Mouse (Mus musculus): ENCODE data around the gene Isg20l2.

The Isg20l2 gene

DNA sequence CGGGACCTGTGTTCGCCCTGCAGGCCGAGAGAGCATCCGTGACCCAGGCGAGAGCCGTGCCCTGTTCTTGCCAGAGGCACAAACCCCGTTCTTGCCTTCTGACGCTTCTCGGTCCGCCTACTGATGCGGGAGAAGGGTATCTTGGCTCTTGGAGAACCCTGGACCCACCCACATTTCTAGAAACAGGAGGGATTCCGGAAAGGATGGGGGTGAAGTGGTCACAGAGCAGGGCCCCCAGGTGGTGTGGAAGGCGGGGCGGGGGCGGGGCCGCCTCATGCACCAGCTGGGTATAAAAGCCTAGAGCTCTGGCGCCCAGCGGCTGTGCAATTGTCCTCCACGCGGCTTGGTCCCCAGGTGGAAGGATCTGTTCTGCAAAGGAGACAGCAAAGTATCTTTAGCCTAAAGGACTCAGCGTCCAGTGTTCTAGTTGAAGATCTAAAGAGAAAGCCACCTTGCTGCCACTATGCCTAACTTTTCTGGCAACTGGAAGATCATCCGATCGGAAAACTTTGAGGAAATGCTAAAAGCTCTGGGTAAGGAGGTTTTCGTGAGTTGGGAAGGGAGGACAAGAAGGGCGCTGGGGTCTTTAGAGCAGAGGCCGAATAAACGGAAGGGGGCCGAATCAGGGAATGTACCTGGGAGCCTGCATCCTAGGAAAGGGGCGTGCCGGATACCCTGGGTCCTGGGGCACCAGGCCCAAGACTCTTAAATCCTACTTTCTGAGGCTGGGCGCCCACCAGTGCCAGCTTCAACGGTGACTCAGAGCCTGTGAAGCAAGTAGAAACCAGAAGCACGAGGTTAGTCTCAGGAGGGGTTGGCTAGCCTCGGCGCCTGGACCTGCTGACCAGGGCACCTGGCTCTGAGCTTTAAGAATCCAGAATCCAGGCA, 18.5 kb downstream of the Isg20l2 start, which contains the start of gene Crabp2:
Gene Crabp2, plus strand, starts transcription at position 289 of the 888 bp plus-strand sequence.
- DNase-seq (ENCODE audit: low spot score) = no peak

DNA sequence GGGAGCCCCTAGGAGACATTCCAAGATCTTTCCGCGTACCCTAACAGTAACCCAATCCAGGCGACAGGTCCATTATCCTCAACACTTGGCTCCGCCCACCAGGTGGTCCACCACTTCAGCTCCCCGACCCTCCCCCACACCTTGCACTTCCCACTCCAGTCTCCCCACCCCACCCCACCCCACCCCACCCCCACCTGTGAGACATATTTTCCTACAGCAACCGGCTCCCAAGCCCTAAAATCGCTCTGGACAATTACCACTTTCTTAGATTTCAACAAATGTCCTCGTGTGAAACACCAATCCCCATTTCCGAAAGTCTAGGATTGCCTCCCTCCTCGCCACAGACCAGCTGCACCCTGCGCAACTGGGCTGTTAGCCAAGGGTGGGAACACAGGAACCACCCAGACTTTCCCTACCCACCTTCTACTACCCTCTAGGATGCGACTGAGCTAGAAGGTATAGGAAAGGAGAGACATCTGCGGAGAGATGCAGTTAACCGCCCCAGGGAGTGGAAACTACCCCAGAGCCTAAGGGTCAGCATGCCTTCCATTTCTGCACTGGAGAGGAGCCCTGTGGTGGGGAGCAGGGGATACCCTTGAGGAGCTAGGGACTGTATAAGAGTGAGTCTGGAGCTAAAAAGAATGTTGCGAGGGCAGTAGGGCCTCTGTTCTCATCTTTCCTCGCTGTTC, 19.3 kb downstream of the Isg20l2 start:
- no peak for DNase-seq (ENCODE audit: low spot score)

DNA sequence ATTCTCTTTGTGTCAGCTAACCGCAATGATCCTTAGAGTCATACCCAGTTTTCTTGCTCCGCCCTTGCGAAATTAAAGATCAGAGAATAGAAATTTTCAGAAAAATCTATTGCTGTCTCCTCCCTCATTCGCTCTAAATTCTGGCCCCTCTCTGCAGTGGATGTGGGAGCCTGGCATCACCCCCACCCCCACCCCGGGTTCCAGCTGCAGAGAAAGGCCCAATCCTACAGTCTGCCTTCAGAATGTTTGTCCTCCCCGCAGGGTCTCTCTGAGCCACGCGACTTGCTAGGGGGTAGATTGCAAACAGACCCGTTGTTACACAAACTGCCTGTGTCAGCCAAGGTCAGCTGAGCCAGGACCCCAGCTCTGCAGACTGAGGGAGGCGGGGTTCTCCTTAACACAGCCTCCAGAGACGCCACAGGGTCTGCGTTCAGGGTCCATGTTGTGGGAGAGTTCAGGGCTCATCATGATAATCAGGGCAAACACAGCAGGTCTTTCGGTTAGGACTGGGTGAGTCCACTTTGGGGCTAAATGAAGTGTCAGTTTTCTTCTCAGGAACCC, 19.9 kb downstream of the Isg20l2 start:
- no peak for DNase-seq (ENCODE audit: low spot score)

DNA sequence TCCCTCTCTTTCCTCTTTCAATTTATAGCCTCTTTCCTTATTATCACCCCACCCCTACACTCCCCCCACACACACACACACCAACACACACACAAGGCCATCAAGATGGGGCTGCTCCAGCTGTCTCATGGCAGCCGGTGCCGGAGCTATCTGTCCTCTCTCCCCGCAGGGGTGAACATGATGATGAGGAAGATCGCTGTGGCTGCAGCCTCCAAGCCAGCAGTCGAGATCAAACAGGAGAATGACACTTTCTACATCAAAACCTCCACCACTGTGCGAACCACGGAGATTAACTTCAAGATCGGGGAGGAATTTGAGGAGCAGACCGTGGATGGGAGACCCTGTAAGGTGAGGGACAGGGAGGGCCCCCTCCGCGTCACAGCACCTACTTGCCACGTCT, 21.8 kb downstream of the Isg20l2 start:
- no peak for DNase-seq (ENCODE audit: low spot score)

DNA sequence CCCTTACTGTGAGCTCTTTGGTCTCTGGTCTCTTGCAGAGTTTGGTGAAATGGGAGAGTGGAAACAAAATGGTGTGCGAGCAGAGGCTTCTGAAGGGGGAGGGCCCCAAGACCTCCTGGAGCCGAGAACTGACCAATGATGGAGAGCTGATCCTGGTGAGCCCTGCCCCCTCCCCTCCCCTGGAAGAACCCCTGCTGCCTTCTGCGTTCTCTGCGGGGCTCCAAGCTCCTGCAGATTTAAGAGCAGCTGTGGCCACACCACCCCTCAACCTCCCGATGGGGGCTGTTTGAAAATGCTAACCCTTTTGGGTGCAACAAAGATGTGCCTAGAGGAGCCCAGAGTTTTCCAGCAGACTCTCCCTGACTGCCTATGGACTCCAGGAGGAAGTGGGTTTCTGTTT, 22.3 kb downstream of the Isg20l2 start:
- no peak for DNase-seq (ENCODE audit: low spot score)

DNA sequence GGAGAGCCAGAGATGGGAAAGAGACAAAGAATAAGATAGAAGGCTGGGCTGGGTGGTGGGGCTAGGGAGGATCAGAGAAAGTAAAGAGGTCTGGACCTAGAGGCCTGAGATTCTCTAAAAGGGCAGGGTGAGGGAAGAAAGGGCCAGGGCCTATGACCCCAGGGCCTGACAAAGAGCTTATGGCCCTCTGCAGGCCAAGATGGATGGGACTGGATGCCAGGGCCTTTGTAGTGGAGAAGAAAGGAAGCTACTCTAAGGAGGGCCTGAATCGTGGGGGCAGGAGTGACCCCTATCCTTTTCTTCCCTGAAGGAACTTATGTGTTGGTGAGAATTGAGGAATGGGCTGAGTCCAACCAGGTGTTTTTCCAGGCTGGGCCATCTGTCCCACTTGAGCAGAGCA, 27.9 kb downstream of the Isg20l2 start:
- DNase-seq (ENCODE audit: low spot score) = no peak

DNA sequence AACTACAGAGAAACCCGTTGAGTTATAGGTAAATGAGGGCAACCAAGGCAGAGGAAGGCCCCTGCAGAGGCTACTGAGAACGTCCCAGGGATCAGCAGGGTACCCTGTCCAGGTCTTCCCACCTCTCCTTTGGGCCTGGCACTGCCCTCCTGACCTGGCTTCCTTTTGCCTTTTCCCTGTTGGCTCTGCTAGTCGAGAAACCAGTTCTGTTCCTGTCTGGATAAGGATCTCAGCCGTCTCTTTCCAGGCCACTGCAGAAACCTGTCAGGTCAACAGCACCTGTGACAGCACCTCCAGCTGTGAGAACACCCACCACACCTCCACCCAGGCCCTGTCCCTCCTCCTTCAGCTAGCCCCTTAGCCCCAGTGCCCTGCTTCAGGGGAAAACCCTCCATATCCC, 28.4 kb downstream of the Isg20l2 start:
- no peak for DNase-seq (ENCODE audit: low spot score)

DNA sequence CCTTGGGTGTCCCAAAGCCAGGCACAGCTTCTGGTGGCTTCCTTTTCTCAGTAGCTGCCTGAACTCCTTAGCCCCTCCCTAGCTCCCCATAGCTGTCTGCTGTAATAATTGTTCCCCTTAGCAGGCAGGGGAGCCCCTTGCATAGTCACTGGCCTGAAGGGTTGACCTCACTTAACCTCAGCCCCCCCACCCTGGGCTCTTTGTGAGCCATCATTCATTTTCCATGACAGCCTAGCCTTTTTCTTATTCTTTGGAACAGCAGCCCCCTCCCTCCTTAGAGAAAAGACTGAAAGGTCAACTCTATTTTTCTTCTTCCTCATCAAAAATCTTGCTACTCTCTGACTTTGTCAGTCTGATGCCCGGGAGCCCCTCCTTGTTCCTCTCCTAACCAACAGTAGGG, 28.9 kb downstream of the Isg20l2 start:
- no peak for DNase-seq (ENCODE audit: low spot score)

DNA sequence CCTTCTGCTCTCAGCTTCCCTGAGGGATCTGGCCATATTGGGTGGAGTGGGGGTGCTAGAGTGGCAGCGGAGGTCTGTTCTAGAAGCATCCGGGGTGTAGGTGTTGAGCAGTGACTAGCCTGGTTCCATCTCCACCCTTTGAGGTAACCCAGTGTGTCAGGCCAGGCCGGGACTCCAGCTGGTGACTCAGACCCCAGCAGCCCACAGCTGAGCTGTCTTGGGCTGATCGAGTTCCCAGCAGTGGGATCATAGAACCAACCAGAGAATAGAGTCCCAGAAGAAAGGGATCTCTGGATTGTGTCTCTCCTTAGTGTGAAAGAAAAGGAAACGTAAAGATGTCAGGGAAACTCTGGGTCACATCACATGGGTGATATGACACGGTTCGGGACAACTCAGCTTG, 29.3 kb downstream of the Isg20l2 start:
- no peak for DNase-seq (ENCODE audit: low spot score)

DNA sequence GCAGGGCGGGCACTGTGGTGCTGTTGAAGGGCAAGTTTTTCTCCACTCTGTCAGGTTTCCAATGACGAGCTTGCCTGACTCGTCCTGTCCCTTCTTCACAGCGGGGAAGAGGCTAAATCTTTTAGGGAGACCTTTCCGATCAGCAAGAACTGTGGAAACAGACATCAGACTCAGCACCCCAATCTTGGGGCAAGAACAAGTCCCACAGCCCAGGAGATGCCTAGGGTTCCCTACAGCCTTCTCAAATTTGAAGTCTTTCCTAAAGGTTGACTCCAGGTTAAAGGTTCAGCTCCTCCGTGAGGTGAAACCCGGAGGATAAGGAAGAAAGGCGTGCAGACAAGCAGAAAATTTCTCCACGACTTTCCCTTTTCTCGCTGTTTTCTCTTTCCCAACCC, 30.1 kb downstream of the Isg20l2 start:
- no peak for DNase-seq (ENCODE audit: low spot score)

DNA sequence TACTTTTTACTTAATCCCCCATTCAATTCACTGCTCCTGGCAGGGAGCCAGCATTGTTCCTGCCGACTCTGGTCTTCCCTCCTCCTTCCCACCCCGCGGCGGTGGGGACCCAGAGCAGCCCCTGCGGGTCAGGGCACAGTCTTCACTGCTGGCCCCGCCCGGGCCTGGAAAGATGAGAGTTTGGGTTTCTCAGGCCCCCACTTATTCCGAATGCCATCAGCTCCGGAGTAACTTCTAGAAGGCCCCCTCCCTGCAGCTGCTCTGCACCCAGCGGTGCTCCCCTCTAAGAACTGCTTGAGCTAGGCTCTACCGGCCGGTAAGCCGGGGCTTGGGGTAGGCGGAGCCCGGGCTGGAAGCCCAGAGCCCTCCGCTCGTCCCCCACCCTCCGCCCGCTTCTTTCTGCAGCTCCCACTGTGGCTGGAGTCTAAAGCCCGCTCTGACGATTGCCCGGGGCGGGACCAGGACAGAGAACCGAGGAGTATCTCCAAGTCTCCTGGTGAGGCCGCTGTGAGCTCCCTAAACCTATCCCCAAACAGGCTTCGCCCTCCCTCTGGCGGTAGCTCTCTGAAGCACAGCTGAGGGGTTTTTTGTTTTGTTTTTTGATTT, 30.6 kb downstream of the Isg20l2 start:
- DNase-seq (ENCODE audit: low spot score) = peak; percentile 70

DNA sequence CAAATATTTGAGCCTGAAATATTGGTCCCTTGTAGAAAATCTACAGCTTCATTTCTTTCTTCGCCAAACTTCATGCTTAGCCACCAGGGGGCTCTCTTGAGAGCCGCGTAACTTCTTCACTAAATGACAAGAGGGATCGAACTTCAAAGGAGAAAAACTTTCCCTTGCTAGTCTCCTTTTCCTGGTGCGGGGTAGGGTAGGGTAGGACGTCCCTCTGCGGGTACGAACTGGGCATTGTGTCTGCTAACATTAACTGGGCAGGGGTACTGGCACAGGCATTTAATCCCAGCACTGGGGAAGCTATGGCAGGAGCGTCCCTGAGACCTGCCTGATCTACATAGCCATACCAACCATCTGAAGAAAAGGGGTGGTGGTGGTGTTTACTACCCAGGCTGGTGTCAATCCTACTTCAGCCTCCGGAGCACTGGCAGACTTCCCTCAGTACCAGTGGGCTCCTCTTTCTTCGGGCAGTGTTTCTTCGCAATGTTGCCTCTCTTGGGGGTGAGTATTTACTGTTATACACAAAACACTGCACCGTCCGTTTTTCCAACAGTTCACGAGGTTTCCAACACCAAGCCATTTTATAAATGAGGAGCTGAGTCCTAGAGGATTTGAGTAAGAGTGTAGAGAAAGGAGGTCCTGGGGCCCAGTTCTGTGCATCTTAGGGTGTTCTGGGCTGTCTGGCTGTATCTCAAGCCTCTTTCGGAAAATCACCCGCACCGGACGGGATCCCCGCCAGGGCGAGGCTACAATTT, 40.2 kb downstream of the Isg20l2 start:
- DNase-seq (ENCODE audit: low spot score) = no peak

DNA sequence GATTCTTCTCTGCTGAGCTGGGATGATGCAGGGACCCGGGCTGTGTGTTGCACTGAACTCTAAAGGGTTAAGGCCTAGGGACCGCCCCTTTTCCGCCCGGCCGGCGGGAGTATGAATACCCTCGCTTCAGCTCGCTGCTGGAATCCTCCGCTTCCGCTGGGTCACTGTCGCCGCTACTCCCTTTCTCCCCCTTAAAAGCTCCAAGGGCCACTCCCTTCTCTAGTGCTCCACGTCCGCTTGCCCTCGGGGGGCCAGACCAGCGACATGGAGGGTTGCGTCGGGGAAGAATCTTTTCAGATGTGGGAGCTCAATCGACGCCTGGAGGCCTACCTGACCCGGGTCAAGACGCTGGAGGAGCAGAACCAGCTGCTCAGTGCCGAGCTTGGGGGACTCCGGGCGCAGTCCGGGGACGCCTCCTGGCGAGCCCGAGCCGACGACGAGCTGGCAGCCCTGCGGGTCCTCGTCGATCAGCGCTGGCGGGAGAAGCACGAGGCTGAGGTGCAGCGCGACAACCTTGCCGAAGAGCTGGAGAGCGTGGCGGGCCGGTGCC, 40.9 kb downstream of the Isg20l2 start, which contains the start of gene Nes:
Gene Nes, plus strand, starts transcription at position 140 of the 550 bp plus-strand sequence.
- no peak for DNase-seq (ENCODE audit: low spot score)

DNA sequence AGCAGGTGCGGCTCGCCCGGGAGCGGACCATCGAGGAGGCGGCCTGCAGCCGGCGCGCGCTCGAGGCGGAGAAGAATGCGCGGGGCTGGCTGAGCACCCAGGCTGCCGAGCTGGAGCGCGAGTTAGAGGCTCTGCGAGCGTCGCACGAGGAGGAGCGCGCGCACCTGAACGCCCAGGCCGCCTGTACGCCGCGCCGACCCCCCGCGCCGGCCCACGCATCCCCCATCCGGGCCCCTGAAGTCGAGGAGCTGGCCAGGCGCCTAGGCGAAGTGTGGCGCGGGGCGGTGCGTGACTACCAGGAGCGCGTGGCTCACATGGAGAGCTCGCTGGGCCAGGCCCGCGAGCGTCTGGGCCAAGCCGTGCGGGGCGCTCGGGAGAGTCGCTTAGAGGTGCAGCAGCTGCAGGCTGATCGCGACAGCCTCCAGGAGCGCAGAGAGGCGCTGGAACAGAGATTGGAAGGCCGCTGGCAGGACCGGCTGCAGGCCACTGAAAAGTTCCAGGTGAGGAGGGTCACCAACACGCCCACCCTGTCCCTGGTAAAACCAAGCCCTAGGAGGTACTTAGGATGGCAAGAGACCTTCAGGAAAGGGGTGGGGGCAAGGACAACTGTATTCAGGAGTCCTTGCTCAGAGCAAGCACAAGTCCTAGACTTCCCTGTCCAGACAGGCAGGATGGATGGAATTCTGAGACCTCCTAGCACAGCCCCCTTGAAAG, 41.5 kb downstream of the Isg20l2 start:
- DNase-seq (ENCODE audit: low spot score) = no peak

DNA sequence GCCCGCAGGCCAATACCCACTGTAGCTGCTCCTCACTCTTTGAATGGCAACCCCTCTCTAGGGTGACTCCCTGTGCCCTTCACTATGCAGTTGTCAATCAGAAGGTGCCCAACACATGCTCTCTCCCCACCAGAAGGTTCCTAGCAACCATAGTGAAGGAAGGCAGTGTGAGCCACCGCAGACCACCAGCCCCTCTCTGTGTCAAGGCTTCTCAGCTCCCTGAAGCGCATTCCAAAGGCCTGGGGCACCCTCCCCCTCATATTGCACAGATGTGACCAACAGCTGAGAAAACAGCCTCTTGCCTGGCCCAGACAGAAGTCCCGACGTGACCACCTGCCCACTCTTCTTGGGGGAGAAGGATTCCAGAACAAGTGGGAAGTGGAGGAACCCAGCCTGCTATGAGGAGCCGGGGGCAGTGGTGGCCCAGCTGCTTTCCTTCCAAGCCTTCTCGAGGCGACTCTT, 42.1 kb downstream of the Isg20l2 start:
- DNase-seq (ENCODE audit: low spot score) = no peak

DNA sequence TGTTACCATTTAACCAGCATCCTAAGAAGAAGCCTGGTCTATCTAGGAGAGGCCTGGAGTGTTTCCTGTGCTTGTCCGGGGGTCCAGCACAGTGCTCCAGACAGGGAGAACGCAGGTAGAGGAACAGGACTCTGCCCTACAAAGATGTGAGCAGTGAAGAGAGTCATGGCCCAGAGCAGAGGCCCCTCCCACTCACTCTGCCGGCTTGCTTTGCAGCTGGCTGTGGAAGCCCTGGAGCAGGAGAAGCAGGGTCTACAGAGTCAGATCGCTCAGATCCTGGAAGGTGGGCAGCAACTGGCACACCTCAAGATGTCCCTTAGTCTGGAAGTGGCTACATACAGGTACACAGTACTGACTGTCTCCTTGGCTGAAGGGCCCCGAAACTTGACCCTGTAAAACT, 42.7 kb downstream of the Isg20l2 start:
- DNase-seq (ENCODE audit: low spot score) = no peak

DNA sequence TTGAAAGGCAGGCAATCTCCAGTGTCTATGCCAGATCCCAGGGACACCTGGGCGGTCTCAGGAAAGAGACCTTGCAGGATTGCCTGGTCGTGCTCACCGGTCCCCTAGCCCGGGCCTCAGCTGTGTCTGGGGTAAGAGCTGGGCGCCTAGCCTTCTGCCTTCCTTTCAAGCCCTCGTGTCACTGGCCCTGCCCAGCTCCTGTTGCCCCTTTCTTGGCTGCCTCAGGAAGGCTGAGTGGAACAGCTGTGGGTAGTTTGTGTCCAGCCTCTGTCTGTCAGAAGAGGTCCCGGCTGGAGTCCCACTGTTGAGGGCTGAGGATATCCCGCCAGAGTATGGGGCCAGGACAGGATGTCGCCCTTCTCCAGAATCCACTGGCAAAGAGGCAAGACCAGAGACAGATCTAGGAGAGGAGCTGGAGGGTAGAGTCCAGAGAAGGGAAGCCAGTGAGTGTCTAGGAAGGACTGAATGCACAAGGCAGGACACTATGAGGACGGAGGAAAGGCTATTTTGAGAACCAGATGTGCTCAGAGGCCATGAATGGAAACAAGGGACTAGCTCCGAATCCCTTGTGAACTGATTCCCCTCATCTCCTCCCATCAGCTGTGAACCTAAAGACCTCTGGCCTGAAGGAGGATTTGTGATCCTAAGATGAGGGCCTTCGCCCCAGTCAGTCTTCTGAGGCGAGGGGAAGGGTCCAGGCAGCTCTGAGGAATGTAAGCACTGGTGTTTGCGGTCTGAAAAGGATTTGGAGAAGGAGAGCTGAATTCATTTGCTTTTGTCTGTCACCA, 43.7 kb downstream of the Isg20l2 start:
- no peak for DNase-seq (ENCODE audit: low spot score)

DNA sequence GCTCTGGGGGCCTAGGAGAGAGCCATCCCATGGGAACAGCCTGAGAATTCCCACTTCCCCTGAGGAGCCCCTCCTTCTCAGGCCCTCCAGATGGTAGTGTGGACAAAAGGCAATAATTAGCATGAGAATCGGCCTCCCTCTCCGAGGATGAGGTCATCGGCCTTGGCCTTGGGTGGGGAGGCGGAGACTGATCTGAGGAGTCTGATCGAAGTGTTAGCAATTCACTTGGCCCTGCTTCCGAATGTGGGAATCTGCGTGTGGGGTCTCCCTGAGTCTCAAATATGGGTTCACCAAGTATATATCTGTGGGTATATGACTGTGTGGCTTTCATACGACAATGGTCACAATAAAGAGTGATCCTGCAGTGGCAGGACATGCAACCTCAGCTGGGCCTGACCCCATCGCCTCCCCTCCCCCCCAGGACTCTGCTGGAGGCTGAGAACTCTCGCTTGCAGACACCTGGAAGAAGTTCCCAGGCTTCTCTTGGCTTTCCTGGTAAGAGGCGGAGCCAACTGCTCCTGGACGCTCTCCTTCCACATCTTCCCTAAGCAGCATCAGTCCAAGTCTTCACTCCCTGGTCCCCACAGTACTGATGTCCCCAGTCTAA, 44.4 kb downstream of the Isg20l2 start:
- DNase-seq (ENCODE audit: low spot score) = no peak

DNA sequence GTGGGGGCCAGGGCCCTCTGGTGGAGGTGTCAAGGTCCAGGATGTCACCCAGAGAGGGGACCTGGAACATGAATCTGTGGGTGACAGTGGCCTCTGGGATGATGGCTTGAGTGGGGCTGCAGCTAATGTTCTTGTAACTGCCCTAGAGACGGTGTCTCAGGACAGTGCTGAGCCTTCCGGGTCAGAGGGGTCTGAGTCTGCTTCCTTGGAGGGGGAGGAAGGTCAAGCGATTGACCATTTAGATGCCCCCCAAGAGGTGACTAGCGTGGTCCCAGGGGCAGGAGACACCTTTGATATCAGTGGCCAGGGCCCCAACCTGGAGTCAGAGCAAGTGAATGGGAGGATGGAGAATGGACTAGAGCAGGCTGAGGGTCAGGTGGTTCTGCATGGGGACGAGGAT, 49.4 kb downstream of the Isg20l2 start:
- no peak for DNase-seq (ENCODE audit: low spot score)

DNA sequence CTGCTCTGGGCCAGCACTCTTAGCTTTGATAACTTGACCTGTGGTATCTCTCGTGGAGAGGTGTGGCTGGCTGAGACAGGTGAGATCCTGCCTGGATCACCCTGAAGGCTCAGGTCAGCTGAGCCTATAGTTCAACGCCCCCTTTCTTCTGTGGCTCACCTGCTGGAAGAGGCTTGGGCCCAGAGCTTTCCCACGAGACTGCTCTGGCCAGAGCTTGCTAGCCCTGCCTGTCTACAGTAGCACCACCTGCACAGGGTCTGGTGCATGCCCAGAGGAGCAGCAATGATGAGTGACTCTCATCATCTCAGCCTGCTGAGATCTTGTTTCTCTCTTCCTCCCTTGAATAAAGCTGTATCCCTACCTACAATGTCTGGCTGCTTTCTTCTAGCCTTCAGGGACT, 50.0 kb downstream of the Isg20l2 start:
- no peak for DNase-seq (ENCODE audit: low spot score)
